Mouse (Mus musculus) frontal cortex, adult (tissue): Measurements from ENCODE around the gene Olfr1095.

Experiments used
- ATAC-seq: cut with Nextera tagmentation; 2 replicates; pipeline ENCODE4 v1.9.2; 2017; ENCODE audit warnings: mild to moderate bottlenecking, moderate library complexity, mixed read lengths; ENCODE audit not compliant: low TSS enrichment

Olfr1095 gene

DNA sequence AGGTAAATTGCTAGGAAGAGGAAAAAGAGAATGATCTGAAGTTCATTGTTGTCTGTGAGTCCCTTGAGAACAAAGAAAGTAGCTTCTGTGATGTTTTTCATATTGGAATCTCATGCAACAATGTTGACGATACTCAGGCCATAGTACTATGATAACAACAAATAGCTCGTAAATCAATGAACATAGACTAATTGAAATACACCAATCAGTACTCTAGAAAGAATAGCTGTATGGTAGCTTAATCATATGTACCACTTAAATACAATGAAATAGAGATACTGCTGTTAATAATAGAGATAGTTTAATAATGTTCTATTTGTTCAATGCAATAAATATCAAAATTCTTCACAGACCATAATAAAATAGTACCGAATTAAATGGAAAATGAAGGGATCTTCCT, at the start of gene Olfr1095:
Gene Olfr1095 (minus strand): TSS at position 101 of the 400 bp plus-strand sequence.
- no peak for ATAC-seq

DNA sequence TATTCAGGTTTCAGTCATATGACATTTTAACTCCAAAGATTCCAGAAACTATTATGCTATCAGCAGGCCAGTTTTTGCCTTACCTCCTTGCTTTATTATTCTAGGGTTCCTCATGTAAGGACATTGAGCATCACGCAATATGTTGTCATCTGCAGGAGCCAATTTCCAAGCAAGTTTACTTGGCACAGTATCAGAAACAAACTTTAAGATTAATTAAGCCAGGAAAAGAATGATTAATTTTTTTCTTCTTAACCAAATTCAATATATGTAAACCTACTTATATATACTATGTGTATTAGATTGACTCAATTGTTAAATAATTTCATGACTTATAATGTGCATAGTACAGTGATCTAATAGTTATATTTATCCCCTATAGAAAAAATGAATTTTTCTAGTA, 40.6 kb upstream of the Olfr1095 start, which contains the start of gene Olfr1097:
Gene Olfr1097 (minus strand): TSS at position 101 of the 400 bp plus-strand sequence.
- ATAC-seq, result no peak

DNA sequence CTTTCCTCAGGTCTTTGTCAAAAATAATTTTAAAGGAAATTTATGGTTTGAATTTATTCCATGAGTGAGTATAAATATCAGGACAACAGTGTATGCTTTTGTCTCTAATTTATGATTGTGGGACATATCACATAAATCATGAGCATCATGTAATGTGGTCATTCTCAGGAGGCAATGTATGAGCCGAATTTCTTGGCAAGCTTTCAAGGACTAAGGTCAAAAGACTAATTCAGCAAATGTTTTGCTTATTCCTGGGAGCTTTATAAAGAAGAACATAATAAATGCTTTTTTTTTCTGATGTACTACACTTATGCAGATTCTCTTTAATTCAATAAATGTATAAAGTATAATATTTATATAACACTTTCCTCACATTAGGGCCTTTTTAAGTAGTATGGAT, 23.2 kb upstream of the Olfr1095 start, which contains the start of gene Gm13723:
Gene Gm13723 (minus strand): TSS at position 101 of the 400 bp plus-strand sequence.
- no peak for ATAC-seq

DNA sequence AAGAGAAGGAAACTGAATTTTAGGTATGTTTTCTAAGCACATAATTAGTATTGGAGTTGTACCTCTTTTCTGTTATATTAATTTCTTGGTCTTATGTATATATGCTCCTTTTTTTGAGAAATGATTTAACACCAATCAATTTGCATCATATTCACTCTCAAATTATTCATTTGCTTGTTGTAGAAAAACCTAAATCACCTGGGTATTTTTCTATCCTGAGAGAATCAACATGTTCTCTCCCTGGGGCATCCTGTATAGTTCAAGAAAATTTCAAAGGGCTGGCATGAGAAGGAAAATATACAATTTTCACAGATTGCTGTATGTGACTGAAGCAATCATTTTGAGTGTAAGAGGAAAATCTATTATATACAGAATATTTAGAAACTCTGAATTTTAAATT, 27.1 kb downstream of the Olfr1095 start, which contains the start of gene Olfr1094:
Gene Olfr1094 (plus strand): TSS at position 301 of the 400 bp plus-strand sequence.
- ATAC-seq, result no peak

DNA sequence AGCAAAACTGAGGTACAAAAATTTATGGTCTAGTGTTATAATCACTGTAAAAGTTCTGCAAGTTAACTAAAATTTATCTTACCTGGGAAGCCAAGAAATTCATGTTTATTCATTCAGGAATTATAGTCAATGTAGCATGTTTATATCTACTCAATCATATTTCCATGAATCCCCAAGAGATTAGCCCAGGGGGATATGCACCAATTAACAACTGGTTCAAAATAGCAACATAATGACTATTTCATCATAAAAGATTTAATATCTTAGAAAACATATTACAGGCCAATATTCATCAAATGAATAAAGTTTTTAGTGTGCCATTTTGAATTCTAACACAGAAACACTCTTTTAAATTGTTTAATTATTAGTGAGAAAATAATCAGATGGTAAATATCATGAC, 41.6 kb downstream of the Olfr1095 start, which contains the start of gene Olfr141:
Gene Olfr141 (minus strand): TSS at position 101 of the 400 bp plus-strand sequence.
- no peak for ATAC-seq
